Mouse (Mus musculus): ENCODE results near the gene Gm20721. TPM values are rescaled to one million over a fixed set of nuclear protein-coding genes. Genes with fewer than 3 reads are reported as not detected.

Gm20721 gene
- total and polyA plus RNA-seq, 3 experiments = 55.7 to 363 TPM; not detected in 1

- H3K4me2 ChIP-seq (ENCODE audit: insufficient read depth, low read depth, poor library complexity, severe bottlenecking) = no peak overlapping the region
- H3K4me3 ChIP-seq (replicated peaks in 1 of 3; ENCODE audit: low read depth in 2 of 3, low read length in 2 of 3, poor library complexity in 1 of 3) = no peak overlapping the region
Measured at GRCm38 (mm10) chr2:174298471-174298870, 48.0 kb downstream of the Gm20721 start.

GRCm38 (mm10) chr2:174297851-174298250 lies 48.7 kb downstream of the Gm20721 start:
- H3K9ac ChIP-seq (ENCODE audit: insufficient read depth, low read depth) = no peak overlapping the region
- in situ Hi-C loops (cut with MboI; ENCODE audit: low pct_ligation_motif_present, low pct_unique_long_range_greater_than_20kb, low sequenced_read_pairs) = no loop called here
- H3K36me3 ChIP-seq (replicated peaks in 1 of 2; ENCODE audit: control insufficient read depth in 1 of 2, insufficient read depth in 1 of 2, low read length in 1 of 2) = peaks cover 0 to 4% of the 10 kb centered on the region in 2 experiments
- dilution Hi-C loops (cut with MboI; ENCODE audit: extremely low pct_ligation_motif_present, extremely low pct_unique_long_range_greater_than_20kb, low sequenced_read_pairs) = no loop called here
- TF ChIP-seq CTCF (conservative IDR thresholded peaks at IDR 0.05 in 1 of 2, IDR thresholded peaks at IDR 0.05 in 1 of 2; ENCODE audit: low read depth in 2 of 2, low read length in 2 of 2) (no peak), MYC (IDR thresholded peaks at IDR 0.05; ENCODE audit: low read depth, low read length) (no peak), MAFK (IDR thresholded peaks at IDR 0.05; ENCODE audit: insufficient replicate concordance, low read length) (no peak), MAX (IDR thresholded peaks at IDR 0.05; ENCODE audit: low read length) (no peak), KAT2A (IDR thresholded peaks at IDR 0.05; ENCODE audit: insufficient replicate concordance, low read length) (no peak), E2F4 (IDR thresholded peaks at IDR 0.05; ENCODE audit: insufficient replicate concordance, low read depth, low read length) (no peak), ETS1 (conservative IDR thresholded peaks at IDR 0.05; ENCODE audit: low read depth, low read length) (no peak), ZKSCAN1 (IDR thresholded peaks at IDR 0.05; ENCODE audit: borderline replicate concordance, low read depth, low read length) (no peak), ZMIZ1 (IDR thresholded peaks at IDR 0.05; ENCODE audit: low read depth, low read length) (no peak), SMC3 (IDR thresholded peaks at IDR 0.05; ENCODE audit: low read depth, low read length) (no peak), EP300 (IDR thresholded peaks at IDR 0.05; ENCODE audit: low read length) (no peak)
- H3K4me1 ChIP-seq (ENCODE audit: control insufficient read depth in 1 of 2, insufficient read depth in 2 of 2) = peaks cover 3% of the 10 kb centered on the region in 2 experiments; a peak in 1 of 4 replicates
- no peak overlapping the region for H3K4me3 ChIP-seq (replicated peaks in 1 of 3; ENCODE audit: low read depth in 2 of 3, low read length in 2 of 3, poor library complexity in 1 of 3)
- H3K27ac ChIP-seq (ENCODE audit: insufficient read depth, low read depth) = no peak overlapping the region
- H3K79me2 ChIP-seq (replicated peaks; ENCODE audit: control insufficient read depth, extremely low read depth, insufficient read depth, poor library complexity, severe bottlenecking) = peaks cover 18% of the 10 kb centered on the region
- H3K27me3 ChIP-seq (replicated peaks) = no peaks in the 10 kb centered on the region
- DNase-seq (ENCODE audit: extremely low read depth) = no peak
- peaks cover 36% of the 10 kb centered on the region for H3K9me3 ChIP-seq (replicated peaks; ENCODE audit: low read length)
- H3K4me2 ChIP-seq (ENCODE audit: insufficient read depth, low read depth, poor library complexity, severe bottlenecking) = no peak overlapping the region

More at GRCm38 (mm10) chr2:174298471-174298870, 48.0 kb downstream of the Gm20721 start:
- no peak for DNase-seq (ENCODE audit: extremely low read depth)
- Histone ChIP-seq H3K9me3 (replicated peaks; ENCODE audit: low read length) (peaks cover 36% of the 10 kb centered on the region), H3K9ac (ENCODE audit: insufficient read depth, low read depth) (no peak overlapping the region), H3K36me3 (replicated peaks in 1 of 2; ENCODE audit: control insufficient read depth in 1 of 2, insufficient read depth in 1 of 2, low read length in 1 of 2) (peaks cover 0 to 1% of the 10 kb centered on the region in 2 experiments), H3K27me3 (replicated peaks) (no peaks in the 10 kb centered on the region), H3K27ac (ENCODE audit: insufficient read depth, low read depth) (no peak overlapping the region), H3K79me2 (replicated peaks; ENCODE audit: control insufficient read depth, extremely low read depth, insufficient read depth, poor library complexity, severe bottlenecking) (peaks cover 12% of the 10 kb centered on the region), H3K4me1 (ENCODE audit: control insufficient read depth in 1 of 2, insufficient read depth in 2 of 2) (no peaks in the 10 kb centered on the region)
- in situ Hi-C loops (cut with MboI; ENCODE audit: low pct_ligation_motif_present, low pct_unique_long_range_greater_than_20kb, low sequenced_read_pairs) (no loop called here), dilution Hi-C loops (cut with MboI; ENCODE audit: extremely low pct_ligation_motif_present, extremely low pct_unique_long_range_greater_than_20kb, low sequenced_read_pairs) (no loop called here)
- TF ChIP-seq ELF1 (IDR thresholded peaks at IDR 0.05; ENCODE audit: low read depth, low read length) (no peak), CHD2 (IDR thresholded peaks at IDR 0.05; ENCODE audit: low read length) (no peak), MEF2A (IDR thresholded peaks at IDR 0.05; ENCODE audit: borderline replicate concordance, low read depth, low read length) (no peak), RAD21 (IDR thresholded peaks at IDR 0.05; ENCODE audit: low read depth, low read length) (no peak), POLR2AphosphoS2 (IDR thresholded peaks at IDR 0.05; ENCODE audit: low read depth, low read length) (no peak), ZKSCAN1 (IDR thresholded peaks at IDR 0.05; ENCODE audit: borderline replicate concordance, low read depth, low read length) (no peak), TBP (conservative IDR thresholded peaks at IDR 0.05; ENCODE audit: low read depth, low read length) (no peak), POLR2A (IDR thresholded peaks at IDR 0.05; ENCODE audit: low read depth, low read length) (no peak), PAX5 (IDR thresholded peaks at IDR 0.05; ENCODE audit: low read length) (no peak), USF2 (conservative IDR thresholded peaks at IDR 0.05; ENCODE audit: low read depth, low read length) (no peak), ETS1 (conservative IDR thresholded peaks at IDR 0.05; ENCODE audit: low read depth, low read length) (no peak), MAZ (IDR thresholded peaks at IDR 0.05; ENCODE audit: low read depth, low read length) (no peak), EP300 (IDR thresholded peaks at IDR 0.05; ENCODE audit: low read length) (no peak), SIN3A (IDR thresholded peaks at IDR 0.05; ENCODE audit: low read length) (no peak), BHLHE40 (IDR thresholded peaks at IDR 0.05; ENCODE audit: low read depth, low read length) (no peak), MAFK (IDR thresholded peaks at IDR 0.05; ENCODE audit: insufficient replicate concordance, low read length) (no peak), JUN (IDR thresholded peaks at IDR 0.05; ENCODE audit: insufficient read depth, low read depth, low read length) (no peak)
